Mouse (Mus musculus): ENCODE data around the gene Ppox.
A peak's percentile ranks its signal among the peaks of the same experiment; 100 is the strongest.

Ppox gene

GRCm38 (mm10) chr1:171285096-171285892 lies 4.3 kb upstream of the Ppox start:
- no peak for DNase-seq (ENCODE audit: extremely low spot score)

GRCm38 (mm10) chr1:171284491-171284890 lies 3.5 kb upstream of the Ppox start:
- DNase-seq (ENCODE audit: extremely low spot score): no peak

- DNase-seq (ENCODE audit: extremely low spot score): no peak
Observed at GRCm38 (mm10) chr1:171283188-171284160, 2.5 kb upstream of the Ppox start.

GRCm38 (mm10) chr1:171282086-171282805 lies 1.3 kb upstream of the Ppox start:
- no peak for DNase-seq (ENCODE audit: extremely low spot score)

GRCm38 (mm10) chr1:171281528-171281923 lies 540 bp upstream of the Ppox start:
- DNase-seq (ENCODE audit: extremely low spot score): peak; percentile 80

GRCm38 (mm10) chr1:171280250-171280915 lies 603 bp downstream of the Ppox start:
- DNase-seq (ENCODE audit: extremely low spot score): no peak

- DNase-seq (ENCODE audit: extremely low spot score): no peak
Observed at GRCm38 (mm10) chr1:171279721-171280120, 1.3 kb downstream of the Ppox start.

- no peak for DNase-seq (ENCODE audit: extremely low spot score)
Observed at GRCm38 (mm10) chr1:171279012-171279705, 1.8 kb downstream of the Ppox start.

GRCm38 (mm10) chr1:171278436-171278835 lies 2.5 kb downstream of the Ppox start:
- no peak for DNase-seq (ENCODE audit: extremely low spot score)

GRCm38 (mm10) chr1:171277736-171278135 lies 3.2 kb downstream of the Ppox start:
- DNase-seq (ENCODE audit: extremely low spot score): no peak

GRCm38 (mm10) chr1:171276110-171276748 lies 4.8 kb downstream of the Ppox start:
- no peak for DNase-seq (ENCODE audit: extremely low spot score)

- DNase-seq (ENCODE audit: extremely low spot score): no peak
Observed at GRCm38 (mm10) chr1:171275144-171275734, 5.7 kb downstream of the Ppox start.

GRCm38 (mm10) chr1:171274171-171274570 lies 6.8 kb downstream of the Ppox start:
- DNase-seq (ENCODE audit: extremely low spot score): no peak

GRCm38 (mm10) chr1:171272086-171272485 lies 8.9 kb downstream of the Ppox start:
- DNase-seq (ENCODE audit: extremely low spot score): no peak

GRCm38 (mm10) chr1:171271622-171272021 lies 9.4 kb downstream of the Ppox start:
- no peak for DNase-seq (ENCODE audit: extremely low spot score)

GRCm38 (mm10) chr1:171271196-171271595 lies 9.8 kb downstream of the Ppox start:
- no peak for DNase-seq (ENCODE audit: extremely low spot score)

GRCm38 (mm10) chr1:171270573-171270900 lies 10.4 kb downstream of the Ppox start:
- DNase-seq (ENCODE audit: extremely low spot score): no peak

- peak; percentile 96 for DNase-seq (ENCODE audit: extremely low spot score)
Observed at GRCm38 (mm10) chr1:171269848-171270572, 11.0 kb downstream of the Ppox start, which contains the start of gene B4galt3. Gene B4galt3 (plus strand): TSS chr1:171270328.

GRCm38 (mm10) chr1:171268341-171268740 lies 12.6 kb downstream of the Ppox start:
- no peak for DNase-seq (ENCODE audit: extremely low spot score)
